Mouse (Mus musculus) neural tube, embryonic 12.5 days (tissue): ENCODE measurements around the gene Dlg4. TPM values are rescaled to one million over a fixed set of nuclear protein-coding genes. Genes with fewer than 3 reads are reported as not detected.
"Not testable (repeated sequence)": the region's sequence is repeated elsewhere in the genome, so short reads cannot be mapped to it uniquely, and the experiment has no call there.

Source experiments
- ATAC-seq: fragments of 200-750 bp; cut with Nextera tagmentation; 2 replicates; pipeline ENCODE4 v1.8.0; 2017; ENCODE audit warnings: low read depth, mild to moderate bottlenecking, moderate TSS enrichment, moderate library complexity; ENCODE audit not compliant: low FRiP score
- H3K27ac ChIP-seq: fragments of 300-500 bp; sonication (generic); 2 replicates; pipeline ENCODE4 v1.5.1; 2016
- H3K27me3 ChIP-seq: fragments of 300-500 bp; sonication (generic); replicated peaks from 2 replicates; pipeline ENCODE4 v1.6.1; 2016; ENCODE audit warnings: mild to moderate bottlenecking
- H3K36me3 ChIP-seq: fragments of 300-500 bp; sonication (generic); 2 replicates; pipeline ENCODE4 v1.6.1; 2016; ENCODE audit warnings: mild to moderate bottlenecking
- H3K4me1 ChIP-seq: fragments of 300-500 bp; sonication (generic); 2 replicates; pipeline ENCODE4 v1.6.1; 2016
- H3K4me2 ChIP-seq: fragments of 300-500 bp; sonication (generic); replicated peaks from 2 replicates; pipeline ENCODE4 v1.6.1; 2016; ENCODE audit warnings: mild to moderate bottlenecking
- H3K4me3 ChIP-seq: fragments of 300-500 bp; sonication (generic); 2 replicates; pipeline ENCODE4 v1.5.1; 2016
- H3K9ac ChIP-seq: fragments of 300-500 bp; sonication (generic); 2 replicates; pipeline ENCODE4 v1.6.1; 2016; ENCODE audit warnings: mild to moderate bottlenecking
- H3K9me3 ChIP-seq: fragments of 300-500 bp; sonication (generic); 2 replicates; pipeline ENCODE4 v1.6.1; 2016; ENCODE audit warnings: mild to moderate bottlenecking
- WGBS: fragments of 180-500 bp; shearing (Covaris S2); methylation state at CpG from one replicate; pipeline ENCODE4 v1.1.7; 2016; 5-methylcytosine and 5-hydroxymethylcytosine counted together
- polyA plus RNA-seq: library from polyadenylated mRNA; unstranded; fragments of >200 nt; fragmentation: Nextera tagmentation; extraction: Ambion mirVana; gene quantifications from 2 replicates; pipeline ENCODE4 v1.2.1, GENCODE M21; 2016

Dlg4 gene
- polyA plus RNA-seq, 1 experiment from 2014 or later, result 25.5 TPM

GRCm38 (mm10) chr11:70066701-70067100 is 50.0 kb downstream of the Dlg4 start:
- no peak for ATAC-seq
- WGBS, result 87% methylated on average over 4 of the region's 4 CpGs
- no peak overlapping the region for H3K4me2 ChIP-seq
- no peaks in the 10 kb centered on the region for H3K36me3 ChIP-seq
- H3K27ac ChIP-seq, result no peak overlapping the region
- H3K27me3 ChIP-seq, result no peaks in the 10 kb centered on the region
- H3K9ac ChIP-seq, result no peak overlapping the region
- H3K4me1 ChIP-seq, result no peaks in the 10 kb centered on the region
- no peaks in the 10 kb centered on the region for H3K9me3 ChIP-seq
- no peak overlapping the region for H3K4me3 ChIP-seq

- Histone ChIP-seq H3K27ac (no peak overlapping the region), H3K36me3 (no peaks in the 10 kb centered on the region)
- no peak for ATAC-seq
These were observed 51.5 kb downstream of the Dlg4 start for GRCm38 (mm10) chr11:70068245-70068644.

GRCm38 (mm10) chr11:70070057-70070456 is 53.3 kb downstream of the Dlg4 start:
- no peak for ATAC-seq
- Histone ChIP-seq H3K4me3 (no peak overlapping the region), H3K4me2 (no peak overlapping the region), H3K36me3 (no peaks in the 10 kb centered on the region), H3K4me1 (no peaks in the 10 kb centered on the region), H3K9me3 (no peaks in the 10 kb centered on the region), H3K9ac (no peak overlapping the region), H3K27me3 (no peaks in the 10 kb centered on the region), H3K27ac (no peak overlapping the region)
- WGBS, result 46% methylated on average over 6 of the region's 6 CpGs

More at GRCm38 (mm10) chr11:70068245-70068644, 51.5 kb downstream of the Dlg4 start:
- 27% methylated on average over 3 of the region's 3 CpGs for WGBS
- Histone ChIP-seq H3K9ac (no peak overlapping the region), H3K4me2 (no peak overlapping the region), H3K4me1 (no peaks in the 10 kb centered on the region), H3K4me3 (no peak overlapping the region), H3K9me3 (no peaks in the 10 kb centered on the region), H3K27me3 (no peaks in the 10 kb centered on the region)

- WGBS, result 82% methylated on average over 3 of the region's 3 CpGs
- not testable (repeated sequence) for H3K4me3 ChIP-seq, ATAC-seq, H3K9me3 ChIP-seq, H3K9ac ChIP-seq, H3K27ac ChIP-seq, H3K4me2 ChIP-seq, H3K27me3 ChIP-seq, H3K4me1 ChIP-seq, H3K36me3 ChIP-seq
These were observed 53.9 kb downstream of the Dlg4 start for GRCm38 (mm10) chr11:70070603-70071002.

- Histone ChIP-seq H3K27ac (no peak overlapping the region), H3K9ac (no peak overlapping the region), H3K9me3 (no peaks in the 10 kb centered on the region), H3K4me2 (peak overlapping the region; percentile 24; the same call in 1 of the 2 replicates), H3K27me3 (no peaks in the 10 kb centered on the region), H3K36me3 (no peaks in the 10 kb centered on the region), H3K4me1 (no peaks in the 10 kb centered on the region), H3K4me3 (no peak overlapping the region)
- no peak for ATAC-seq
- WGBS, result 41% methylated on average over 17 of the region's 17 CpGs
These were observed 57.8 kb downstream of the Dlg4 start for GRCm38 (mm10) chr11:70074379-70075071.

- no peak overlapping the region for H3K4me2 ChIP-seq
- no peak overlapping the region for H3K4me3 ChIP-seq
- no peaks in the 10 kb centered on the region for H3K9me3 ChIP-seq
- H3K36me3 ChIP-seq, result no peaks in the 10 kb centered on the region
- 89% methylated on average over 6 of the region's 6 CpGs for WGBS
- no peak for ATAC-seq
- H3K9ac ChIP-seq, result no peak overlapping the region
- no peak overlapping the region for H3K27ac ChIP-seq
- no peaks in the 10 kb centered on the region for H3K27me3 ChIP-seq
- H3K4me1 ChIP-seq, result no peaks in the 10 kb centered on the region
These were observed 58.8 kb downstream of the Dlg4 start for GRCm38 (mm10) chr11:70075581-70075980.

- no peak overlapping the region for H3K4me3 ChIP-seq
- H3K36me3 ChIP-seq, result no peaks in the 10 kb centered on the region
- H3K9ac ChIP-seq, result no peak overlapping the region
- H3K27me3 ChIP-seq, result no peaks in the 10 kb centered on the region
- H3K27ac ChIP-seq, result no peak overlapping the region
- no peak overlapping the region for H3K4me2 ChIP-seq
- no peaks in the 10 kb centered on the region for H3K9me3 ChIP-seq
- 78% methylated on average over 2 of the region's 3 CpGs for WGBS
- H3K4me1 ChIP-seq, result no peaks in the 10 kb centered on the region
- no peak for ATAC-seq
These were observed 60.7 kb downstream of the Dlg4 start for GRCm38 (mm10) chr11:70077441-70077840.

GRCm38 (mm10) chr11:70079175-70079574 is 62.4 kb downstream of the Dlg4 start:
- Histone ChIP-seq H3K36me3 (no peaks in the 10 kb centered on the region), H3K9me3 (no peaks in the 10 kb centered on the region), H3K4me1 (no peaks in the 10 kb centered on the region), H3K4me3 (no peak overlapping the region), H3K27me3 (no peaks in the 10 kb centered on the region), H3K27ac (no peak overlapping the region), H3K9ac (no peak overlapping the region), H3K4me2 (no peak overlapping the region)
- no peak for ATAC-seq
- 73% methylated on average over 6 of the region's 6 CpGs for WGBS

GRCm38 (mm10) chr11:70079928-70080327 is 63.2 kb downstream of the Dlg4 start:
- no peak overlapping the region for H3K9ac ChIP-seq
- H3K4me2 ChIP-seq, result no peak overlapping the region
- H3K4me3 ChIP-seq, result no peak overlapping the region
- no peaks in the 10 kb centered on the region for H3K4me1 ChIP-seq
- no peaks in the 10 kb centered on the region for H3K36me3 ChIP-seq
- ATAC-seq, result no peak
- WGBS, result 85% methylated on average over 7 of the region's 7 CpGs
- H3K27me3 ChIP-seq, result no peaks in the 10 kb centered on the region
- no peak overlapping the region for H3K27ac ChIP-seq
- H3K9me3 ChIP-seq, result no peaks in the 10 kb centered on the region

- H3K27ac ChIP-seq, result no peak overlapping the region
- ATAC-seq, result no peak
- no peak overlapping the region for H3K9ac ChIP-seq
- H3K27me3 ChIP-seq, result no peaks in the 10 kb centered on the region
- no peak overlapping the region for H3K4me2 ChIP-seq
- no peaks in the 10 kb centered on the region for H3K9me3 ChIP-seq
- H3K4me1 ChIP-seq, result no peaks in the 10 kb centered on the region
- no peak overlapping the region for H3K4me3 ChIP-seq
- WGBS, result 85% methylated on average over 15 of the region's 15 CpGs
- no peaks in the 10 kb centered on the region for H3K36me3 ChIP-seq
These were observed 64.3 kb downstream of the Dlg4 start for GRCm38 (mm10) chr11:70080803-70081590.

- no peak overlapping the region for H3K4me3 ChIP-seq
- H3K27ac ChIP-seq, result no peak overlapping the region
- ATAC-seq, result no peak
- no peaks in the 10 kb centered on the region for H3K4me1 ChIP-seq
- H3K4me2 ChIP-seq, result no peak overlapping the region
- no peaks in the 10 kb centered on the region for H3K36me3 ChIP-seq
- 0 out of 2 replicates have a peak, but pooled peaks cover 4% of the 10 kb centered on the region for H3K9me3 ChIP-seq
- H3K27me3 ChIP-seq, result no peaks in the 10 kb centered on the region
- no peak overlapping the region for H3K9ac ChIP-seq
- WGBS, result 90% methylated on average over 8 of the region's 8 CpGs
These were observed 67.8 kb downstream of the Dlg4 start for GRCm38 (mm10) chr11:70084563-70084962.

GRCm38 (mm10) chr11:70091986-70092783 is 75.4 kb downstream of the Dlg4 start, which contains the start of gene Asgr2:
Asgr2 (plus strand) TSS chr11:70092644.
- H3K27me3 ChIP-seq, result no peaks in the 10 kb centered on the region
- H3K36me3 ChIP-seq, result no peaks in the 10 kb centered on the region
- H3K4me3 ChIP-seq, result no peak within 1 kb of the TSS
- WGBS, result 77% methylated on average over 12 of the region's 12 CpGs
- H3K9ac ChIP-seq, result no peak within 1 kb of the TSS
- no peak within 1 kb of the TSS for H3K27ac ChIP-seq
- no peaks in the 10 kb centered on the region for H3K9me3 ChIP-seq
- no peaks in the 10 kb centered on the region for H3K4me1 ChIP-seq
- no peak within 1 kb of the TSS for H3K4me2 ChIP-seq
- no peak for ATAC-seq
